Mouse (Mus musculus) CH12.LX (cell line): ENCODE measurements around the gene Ly6g6d. TPM values are rescaled to one million over a fixed set of nuclear protein-coding genes. Genes with fewer than 3 reads are reported as not detected.

Source experiments
- DNase-seq: peaks from one replicate; pipeline ENCODE4 v3.0.0-alpha.2; 2013; ENCODE audit errors: extremely low read depth
- H3K27ac ChIP-seq: 2 replicates; pipeline ENCODE4 v1.5.1; 2012; ENCODE audit warnings: low read depth, mild to moderate bottlenecking, control low read depth, moderate library complexity; ENCODE audit not compliant: insufficient read depth
- H3K27me3 ChIP-seq: replicated peaks from 2 replicates; pipeline ENCODE3; 2012; ENCODE audit warnings: inconsistent platforms
- H3K36me3 ChIP-seq, 2 experiments: replicated peaks in 1 of 2; 2 replicates each; pipeline versions ENCODE3 to v1.6.1; 2012; ENCODE audit warnings: inconsistent platforms in 1 of 2, low read length in 1 of 2, mild to moderate bottlenecking in 1 of 2, mixed read lengths in 1 of 2, moderate library complexity in 1 of 2; ENCODE audit not compliant: control insufficient read depth in 1 of 2, insufficient read depth in 1 of 2
- H3K4me1 ChIP-seq, 2 experiments: 2 replicates each; pipeline ENCODE4 v1.6.1; 2012; ENCODE audit warnings: inconsistent platforms in 1 of 2, moderate library complexity in 1 of 2; ENCODE audit not compliant: insufficient read depth in 2 of 2, control insufficient read depth in 1 of 2
- H3K4me2 ChIP-seq: 2 replicates; pipeline ENCODE4 v1.6.1; 2012; ENCODE audit warnings: low read depth, mild to moderate bottlenecking, control low read depth; ENCODE audit not compliant: poor library complexity, insufficient read depth, severe bottlenecking
- H3K4me3 ChIP-seq, 3 experiments: fragments of 150-350 bp in 1 of 3; sonication (generic) in 1 of 3; replicated peaks in 1 of 3; 2 replicates each; pipeline versions ENCODE3 to v1.5.1; 2011 to 2012; ENCODE audit warnings: low read depth in 2 of 3, low read length in 2 of 3, mild to moderate bottlenecking in 2 of 3, moderate library complexity in 2 of 3, control low read depth in 1 of 3, improper control_type of control experiment in 1 of 3, inconsistent platforms in 1 of 3, mixed read lengths in 1 of 3; ENCODE audit not compliant: poor library complexity in 1 of 3
- H3K79me2 ChIP-seq: replicated peaks from 2 replicates; pipeline ENCODE4 v1.6.1; 2012; ENCODE audit warnings: mild to moderate bottlenecking, moderate library complexity; ENCODE audit not compliant: control insufficient read depth, poor library complexity, insufficient read depth, severe bottlenecking; ENCODE audit errors: extremely low read depth
- H3K9ac ChIP-seq: 2 replicates; pipeline ENCODE4 v1.6.1; 2012; ENCODE audit warnings: low read depth, mild to moderate bottlenecking, control low read depth, moderate library complexity; ENCODE audit not compliant: insufficient read depth
- H3K9me3 ChIP-seq: replicated peaks from 2 replicates; pipeline ENCODE3; 2012; ENCODE audit warnings: low read length, inconsistent platforms, mixed read lengths
- CHD2 ChIP-seq: IDR thresholded peaks from 2 replicates; pipeline ENCODE4 v1.6.1; 2011; ENCODE audit warnings: low read length, improper control_type of control experiment
- CTCF ChIP-seq, 2 experiments: IDR thresholded peaks in 1 of 2; conservative IDR thresholded peaks in 1 of 2; 2 replicates each; pipeline ENCODE4 v1.5.1; 2011 to 2012; ENCODE audit warnings: low read depth in 2 of 2, low read length in 2 of 2, improper control_type of control experiment in 1 of 2, inconsistent platforms in 1 of 2, mild to moderate bottlenecking in 1 of 2, moderate library complexity in 1 of 2
- ELF1 ChIP-seq: IDR thresholded peaks from 2 replicates; pipeline ENCODE4 v1.6.1; 2014; ENCODE audit warnings: low read depth, mild to moderate bottlenecking, inconsistent platforms, low read length, improper control_type of control experiment
- EP300 ChIP-seq: IDR thresholded peaks from 2 replicates; pipeline ENCODE4 v1.6.1; 2011; ENCODE audit warnings: low read length, improper control_type of control experiment
- ETS1 ChIP-seq: conservative IDR thresholded peaks from 2 replicates; pipeline ENCODE4 v1.6.1; 2012; ENCODE audit warnings: low read depth, mild to moderate bottlenecking, inconsistent platforms, low read length, improper control_type of control experiment, moderate library complexity
- HCFC1 ChIP-seq: IDR thresholded peaks from 2 replicates; pipeline ENCODE4 v1.6.1; 2012; ENCODE audit warnings: low read depth, mild to moderate bottlenecking, inconsistent platforms, low read length, improper control_type of control experiment
- IRF4 ChIP-seq: IDR thresholded peaks from 2 replicates; pipeline ENCODE4 v1.6.1; 2014; ENCODE audit warnings: low read depth, mild to moderate bottlenecking, inconsistent platforms, low read length, improper control_type of control experiment
- JUN ChIP-seq: IDR thresholded peaks from 2 replicates; pipeline ENCODE4 v1.6.1; 2011; ENCODE audit warnings: low read depth, mild to moderate bottlenecking, low read length, improper control_type of control experiment, moderate library complexity; ENCODE audit not compliant: insufficient read depth
- JUND ChIP-seq: conservative IDR thresholded peaks from 2 replicates; pipeline ENCODE4 v1.6.1; 2011; ENCODE audit warnings: low read depth, low read length, improper control_type of control experiment
- KAT2A ChIP-seq: IDR thresholded peaks from 2 replicates; pipeline ENCODE4 v1.6.1; 2012; ENCODE audit warnings: low read length, improper control_type of control experiment, inconsistent platforms; ENCODE audit not compliant: insufficient replicate concordance
- MAFK ChIP-seq: IDR thresholded peaks from 2 replicates; pipeline ENCODE4 v1.6.1; 2011; ENCODE audit warnings: low read length, improper control_type of control experiment; ENCODE audit not compliant: insufficient replicate concordance
- MAX ChIP-seq: IDR thresholded peaks from 2 replicates; pipeline ENCODE4 v1.6.1; 2011; ENCODE audit warnings: low read length, improper control_type of control experiment
- MEF2A ChIP-seq: IDR thresholded peaks from 2 replicates; pipeline ENCODE4 v1.6.1; 2014; ENCODE audit warnings: low read depth, mild to moderate bottlenecking, inconsistent platforms, low read length, improper control_type of control experiment, borderline replicate concordance
- MXI1 ChIP-seq: IDR thresholded peaks from 2 replicates; pipeline ENCODE4 v1.6.1; 2011; ENCODE audit warnings: mild to moderate bottlenecking, low read depth, low read length, improper control_type of control experiment
- MYC ChIP-seq: IDR thresholded peaks from 2 replicates; pipeline ENCODE4 v1.6.1; 2011; ENCODE audit warnings: low read depth, mild to moderate bottlenecking, improper control_type of control experiment, low read length
- NELFE ChIP-seq: IDR thresholded peaks from 2 replicates; pipeline ENCODE4 v1.6.1; 2011; ENCODE audit warnings: low read depth, low read length, improper control_type of control experiment
- NRF1 ChIP-seq: IDR thresholded peaks from 2 replicates; pipeline ENCODE4 v1.6.1; 2014; ENCODE audit warnings: low read depth, mild to moderate bottlenecking, inconsistent platforms, low read length, improper control_type of control experiment, moderate library complexity
- PAX5 ChIP-seq: IDR thresholded peaks from 2 replicates; pipeline ENCODE4 v1.6.1; 2012; ENCODE audit warnings: low read length, inconsistent platforms, mixed read lengths
- POLR2A ChIP-seq: IDR thresholded peaks from 2 replicates; pipeline ENCODE4 v1.6.1; 2011; ENCODE audit warnings: low read depth, mild to moderate bottlenecking, improper control_type of control experiment, low read length
- POLR2AphosphoS2 ChIP-seq: IDR thresholded peaks from 2 replicates; pipeline ENCODE4 v1.6.1; 2011; ENCODE audit warnings: low read depth, low read length, improper control_type of control experiment
- RAD21 ChIP-seq: IDR thresholded peaks from 2 replicates; pipeline ENCODE4 v1.6.1; 2011; ENCODE audit warnings: low read depth, mild to moderate bottlenecking, low read length, improper control_type of control experiment, moderate library complexity
- RCOR1 ChIP-seq: conservative IDR thresholded peaks from 2 replicates; pipeline ENCODE4 v1.6.1; 2012; ENCODE audit warnings: low read depth, mild to moderate bottlenecking, inconsistent platforms, low read length, improper control_type of control experiment
- SIN3A ChIP-seq: IDR thresholded peaks from 2 replicates; pipeline ENCODE4 v1.6.1; 2012; ENCODE audit warnings: low read length, improper control_type of control experiment, inconsistent platforms
- SMC3 ChIP-seq: IDR thresholded peaks from 2 replicates; pipeline ENCODE4 v1.6.1; 2011; ENCODE audit warnings: low read depth, low read length, improper control_type of control experiment
- TBP ChIP-seq: conservative IDR thresholded peaks from 2 replicates; pipeline ENCODE4 v1.6.1; 2011; ENCODE audit warnings: low read depth, low read length, improper control_type of control experiment
- TCF12 ChIP-seq: IDR thresholded peaks from 2 replicates; pipeline ENCODE4 v1.6.1; 2014; ENCODE audit warnings: low read depth, mild to moderate bottlenecking, inconsistent platforms, low read length, improper control_type of control experiment
- USF1 ChIP-seq: IDR thresholded peaks from 2 replicates; pipeline ENCODE4 v1.6.1; 2014; ENCODE audit warnings: low read depth, mild to moderate bottlenecking, inconsistent platforms, low read length, improper control_type of control experiment
- USF2 ChIP-seq: conservative IDR thresholded peaks from 2 replicates; pipeline ENCODE4 v1.6.1; 2011; ENCODE audit warnings: low read depth, low read length, improper control_type of control experiment
- ZC3H11A ChIP-seq: IDR thresholded peaks from 2 replicates; pipeline ENCODE4 v1.6.1; 2012; ENCODE audit warnings: low read depth, mild to moderate bottlenecking, inconsistent platforms, low read length, improper control_type of control experiment
- ZKSCAN1 ChIP-seq: IDR thresholded peaks from 2 replicates; pipeline ENCODE4 v1.6.1; 2012; ENCODE audit warnings: low read depth, inconsistent platforms, low read length, improper control_type of control experiment, borderline replicate concordance
- ZNF384 ChIP-seq: IDR thresholded peaks from 2 replicates; pipeline ENCODE4 v1.6.1; 2012; ENCODE audit warnings: low read depth, low read length, improper control_type of control experiment, inconsistent platforms
- dilution Hi-C: fragments of 300-500 bp; cut with MboI; formaldehyde crosslinking; loops from 2 replicates; pipeline ENCODE4 v1.14.3; 2020; ENCODE audit warnings: low sequenced_read_pairs; ENCODE audit not compliant: extremely low pct_unique_long_range_greater_than_20kb, extremely low pct_ligation_motif_present
- in situ Hi-C: fragments of 300-500 bp; cut with MboI; formaldehyde crosslinking; loops from 3 replicates; pipeline ENCODE4 v1.14.3; 2019; ENCODE audit warnings: low sequenced_read_pairs, low pct_ligation_motif_present, low pct_unique_long_range_greater_than_20kb, mixed read lengths
- polyA plus RNA-seq: library from polyadenylated mRNA; unstranded; fragments of >175 nt; gene quantifications from 2 replicates; pipeline ENCODE4 v1.2.1, GENCODE M21; 2012; ENCODE audit warnings: low read depth; ENCODE audit not compliant: insufficient read length
- total RNA-seq, 2 experiments: library from RNA; depleted of rRNA; stranded (reverse); fragments of 300-350 nt in 1 of 2; fragments of >200 nt in 1 of 2; gene quantifications; 2 replicates each; pipeline ENCODE4 v1.2.3; 2012 to 2014

Ly6g6d gene
- total and polyA plus RNA-seq, 3 experiments, result 0.44 TPM; not detected in 2

DNA sequence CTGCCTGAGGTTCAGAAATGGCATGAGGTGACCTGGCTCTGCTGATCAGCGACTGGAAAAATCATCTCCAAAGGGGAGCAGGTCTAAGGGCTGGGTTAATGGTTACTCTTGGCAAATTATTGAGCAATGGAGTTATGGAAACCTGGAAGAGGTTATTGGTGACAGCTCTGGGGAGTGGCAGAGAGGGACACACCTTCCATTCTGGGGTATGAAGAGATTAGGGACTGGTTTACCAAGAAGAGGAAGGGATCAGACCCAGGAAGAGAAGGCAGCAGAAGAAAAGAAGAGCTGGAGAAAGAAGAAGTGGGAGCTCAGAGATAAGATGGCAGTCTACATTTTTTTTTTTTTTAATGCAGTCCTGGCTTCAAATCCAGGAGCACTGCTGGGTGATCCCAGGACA lies 30.2 kb downstream of the Ly6g6d start:
- H3K36me3 ChIP-seq, result peaks cover 5 to 8% of the 10 kb centered on the region in 2 experiments
- in situ Hi-C loops, result no loop called here
- H3K9me3 ChIP-seq, result no peaks in the 10 kb centered on the region
- no peaks in the 10 kb centered on the region for H3K27me3 ChIP-seq
- H3K4me3 ChIP-seq, result peak overlapping the region; percentile 42 to 48 (median 48)
- peak; percentile 62 for TF ChIP-seq ZNF384
- no peak for TF ChIP-seq RCOR1
- no peak for TF ChIP-seq RAD21
- peaks cover 5 to 51% of the 10 kb centered on the region in 2 experiments for H3K4me1 ChIP-seq
- H3K4me2 ChIP-seq, result peak overlapping the region; percentile 97
- peak overlapping the region; percentile 54 for H3K9ac ChIP-seq
- DNase-seq, result no peak
- peaks cover 15% of the 10 kb centered on the region for H3K79me2 ChIP-seq
- dilution Hi-C loops, result no loop called here
- peak overlapping the region; percentile 84 for H3K27ac ChIP-seq

DNA sequence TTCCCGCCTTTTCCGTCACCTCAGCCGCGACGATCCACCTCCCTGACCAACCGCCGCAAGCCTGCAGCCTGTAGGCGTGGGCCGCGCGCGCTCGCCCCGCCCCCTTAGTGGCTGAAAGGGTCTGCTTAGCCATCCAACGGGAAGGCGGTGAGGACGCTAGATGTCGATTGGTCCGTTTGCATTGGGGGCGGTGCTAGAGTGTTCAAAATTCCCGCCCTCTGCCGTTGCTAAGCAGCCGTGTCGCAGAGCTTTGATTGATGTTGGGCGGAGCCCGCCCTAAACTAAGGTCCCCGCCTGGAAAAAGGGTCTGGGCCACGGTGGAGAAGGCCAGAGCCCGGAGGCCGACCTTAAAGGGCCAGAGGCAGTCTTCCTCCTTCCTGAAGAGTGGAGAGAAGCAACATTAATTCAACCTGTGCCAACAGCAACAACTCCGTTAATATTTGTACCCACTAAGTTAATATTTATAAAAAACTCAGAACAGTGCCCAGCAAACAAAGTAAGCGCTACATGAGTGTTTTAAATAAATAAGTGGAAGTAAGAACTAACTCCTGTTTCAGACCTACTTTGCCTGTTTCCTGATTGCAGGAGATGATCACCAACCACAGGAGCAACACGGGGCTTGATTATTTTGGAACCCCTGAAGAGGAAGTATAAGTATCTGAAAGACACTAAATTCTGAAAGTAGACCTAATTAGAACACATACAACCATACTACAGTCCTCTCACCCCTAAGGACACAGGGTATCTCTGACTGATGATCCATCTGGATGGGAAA lies 31.0 kb downstream of the Ly6g6d start, which contains the start of gene Msh5:
Gene Msh5 (minus strand): TSS at position 65 of the 775 bp plus-strand sequence.
- H3K36me3 ChIP-seq, result peaks cover 0 to 2% of the 10 kb centered on the region in 2 experiments
- no peaks in the 10 kb centered on the region for H3K9me3 ChIP-seq
- peak within 1 kb of the TSS; percentile 97 for H3K4me2 ChIP-seq
- peaks cover 5 to 50% of the 10 kb centered on the region in 2 experiments; a peak in 3 of 4 replicates for H3K4me1 ChIP-seq
- DNase-seq, result peak; percentile 100
- H3K27ac ChIP-seq, result peak within 1 kb of the TSS; percentile 84
- in situ Hi-C loops (no loop called here), dilution Hi-C loops (no loop called here)
- H3K79me2 ChIP-seq, result peaks cover 7% of the 10 kb centered on the region; the same call in 1 of the 2 replicates
- H3K27me3 ChIP-seq, result no peaks in the 10 kb centered on the region
- H3K4me3 ChIP-seq, result peak within 1 kb of the TSS; percentile 48 to 67 (median 62)
- H3K9ac ChIP-seq, result peak within 1 kb of the TSS; percentile 65
- TF ChIP-seq NELFE, result peak; percentile 58; the same call in 1 of the 2 replicates
- peak; percentile 56 for TF ChIP-seq IRF4
- peak; percentile 33 for TF ChIP-seq HCFC1
- peak; percentile 47; the same call in 1 of the 2 replicates for TF ChIP-seq TBP
- TF ChIP-seq ETS1, result 0 out of 2 replicates have a peak, but pooled peaks have one; percentile 9
- 0 out of 2 replicates have a peak, but pooled peaks have one; percentile 2 for TF ChIP-seq ZNF384
- no peak for TF ChIP-seq POLR2AphosphoS2
- TF ChIP-seq NRF1, result peak; percentile 59
- TF ChIP-seq EP300, result 0 out of 2 replicates have a peak, but pooled peaks have one; percentile 34
- TF ChIP-seq JUND, result 0 out of 2 replicates have a peak, but pooled peaks have one; percentile 10
- 0 out of 2 replicates have a peak, but pooled peaks have one; percentile 6 for TF ChIP-seq MAX
- TF ChIP-seq ELF1, result peak; percentile 67; the same call in 1 of the 2 replicates
- peak; percentile 79 for TF ChIP-seq MXI1
- TF ChIP-seq RAD21, result no peak; the same call in 1 of the 2 replicates
- TF ChIP-seq SMC3, result no peak
- TF ChIP-seq MYC, result 0 out of 2 replicates have a peak, but pooled peaks have one; percentile 17
- no peak for TF ChIP-seq CTCF (conservative IDR thresholded peaks at IDR 0.05 in 1 of 2, IDR thresholded peaks at IDR 0.05 in 1 of 2; ENCODE audit: low read depth in 2 of 2, low read length in 2 of 2)
- TF ChIP-seq PAX5, result no peak
- peak; percentile 55; the same call in 1 of the 2 replicates for TF ChIP-seq KAT2A
- no peak for TF ChIP-seq ZC3H11A
- peak; percentile 85 for TF ChIP-seq CHD2
- no peak for TF ChIP-seq USF2
- peak; percentile 68 for TF ChIP-seq MEF2A
- TF ChIP-seq POLR2A, result peak; percentile 56
- peak; percentile 86; the same call in 1 of the 2 replicates for TF ChIP-seq SIN3A
- no peak for TF ChIP-seq ZKSCAN1
- peak; percentile 50; the same call in 1 of the 2 replicates for TF ChIP-seq TCF12
- no peak for TF ChIP-seq JUN
- no peak for TF ChIP-seq USF1
- no peak for TF ChIP-seq MAFK
